Mouse (Mus musculus): ENCODE measurements around the gene Trim66.

The Trim66 gene

GRCm38 (mm10) chr7:109448060-109448459 is 59.9 kb downstream of the Trim66 start:
- no peak for DNase-seq (ENCODE audit: low read depth)

DNA sequence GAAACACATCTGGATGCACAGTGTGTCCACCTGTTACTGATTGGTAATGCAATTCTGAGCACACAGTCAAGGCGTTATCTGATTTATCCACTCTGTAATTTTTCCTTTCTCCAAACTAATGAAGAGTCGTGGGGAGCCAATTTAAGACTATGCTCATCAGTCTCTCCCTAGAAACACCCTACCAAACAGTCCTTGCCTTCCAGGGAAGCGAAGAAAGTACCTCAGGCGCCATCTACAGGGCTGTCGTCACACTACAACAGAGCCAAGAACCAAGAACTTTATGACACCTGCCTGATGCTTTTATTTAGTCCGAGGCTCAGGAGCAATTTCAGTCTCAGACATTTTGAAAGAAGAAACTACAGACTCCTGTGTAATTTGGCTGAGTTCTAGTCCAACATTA is 62.9 kb downstream of the Trim66 start:
- DNase-seq (ENCODE audit: low read depth) = peak; percentile 49

DNA sequence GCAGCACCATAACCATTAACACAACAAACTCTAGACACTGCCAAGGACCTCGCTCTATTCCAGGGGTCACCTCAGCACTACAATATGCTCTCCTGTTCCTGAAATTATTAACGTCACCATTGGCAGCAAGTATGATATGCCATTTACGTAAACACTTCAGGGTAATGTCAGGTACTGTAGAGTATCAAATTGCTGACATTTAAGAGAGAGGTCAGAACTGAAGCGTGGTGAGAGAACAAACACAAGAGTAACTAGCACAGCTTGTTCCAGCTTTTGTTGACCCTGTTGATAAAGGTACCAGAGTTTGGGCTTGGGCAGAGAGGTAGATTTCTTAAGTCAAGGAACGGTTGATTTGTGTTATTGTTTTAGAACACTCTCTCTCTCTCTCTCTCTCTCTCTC is 65.2 kb downstream of the Trim66 start:
- no peak for DNase-seq (ENCODE audit: low read depth)

GRCm38 (mm10) chr7:109440697-109441269 is 67.2 kb downstream of the Trim66 start:
- peak; percentile 24 for DNase-seq (ENCODE audit: low read depth)

DNA sequence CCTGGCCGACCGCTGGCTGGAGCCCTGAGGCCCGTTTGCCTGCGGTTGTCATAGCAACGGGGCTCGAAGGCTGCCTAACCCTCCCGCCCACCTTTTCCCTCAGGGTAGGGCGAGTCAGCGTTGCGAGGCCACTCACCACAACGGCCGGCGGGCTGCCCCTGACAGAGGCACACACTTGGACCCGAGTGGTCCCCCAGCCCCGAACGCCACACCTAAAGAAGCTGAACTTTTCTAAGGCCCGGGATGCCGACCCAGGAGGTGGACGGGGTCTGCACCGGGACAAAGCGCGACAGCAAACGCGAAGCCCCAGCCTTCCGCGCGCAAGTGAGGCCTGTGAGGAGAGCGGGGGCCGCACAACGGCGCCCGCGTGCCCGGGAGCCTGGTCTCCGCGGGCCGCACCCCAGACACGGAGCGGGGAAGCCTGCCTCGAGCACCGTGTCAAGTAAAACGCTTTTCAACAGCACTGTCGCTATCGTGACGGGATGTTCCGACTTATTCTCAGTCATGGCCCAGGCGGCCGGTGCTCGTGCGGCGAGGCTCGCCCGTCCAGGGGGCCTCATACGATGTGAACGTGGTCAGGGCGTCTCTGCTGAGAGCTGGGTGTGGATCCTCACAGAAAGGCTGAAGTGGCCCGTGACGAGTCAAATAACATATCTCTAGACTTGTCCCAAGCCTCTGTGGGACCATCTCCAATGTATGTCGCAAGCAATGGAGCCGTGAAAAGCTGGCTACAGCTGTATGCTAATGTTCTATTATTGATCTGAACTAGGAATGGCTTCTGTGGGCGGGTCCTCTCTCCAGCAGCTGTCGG is 68.9 kb downstream of the Trim66 start, which contains the start of gene Stk33:
Gene Stk33, minus strand, starts transcription at position 301 of the 811 bp plus-strand sequence.
- no peak for DNase-seq (ENCODE audit: low read depth)

DNA sequence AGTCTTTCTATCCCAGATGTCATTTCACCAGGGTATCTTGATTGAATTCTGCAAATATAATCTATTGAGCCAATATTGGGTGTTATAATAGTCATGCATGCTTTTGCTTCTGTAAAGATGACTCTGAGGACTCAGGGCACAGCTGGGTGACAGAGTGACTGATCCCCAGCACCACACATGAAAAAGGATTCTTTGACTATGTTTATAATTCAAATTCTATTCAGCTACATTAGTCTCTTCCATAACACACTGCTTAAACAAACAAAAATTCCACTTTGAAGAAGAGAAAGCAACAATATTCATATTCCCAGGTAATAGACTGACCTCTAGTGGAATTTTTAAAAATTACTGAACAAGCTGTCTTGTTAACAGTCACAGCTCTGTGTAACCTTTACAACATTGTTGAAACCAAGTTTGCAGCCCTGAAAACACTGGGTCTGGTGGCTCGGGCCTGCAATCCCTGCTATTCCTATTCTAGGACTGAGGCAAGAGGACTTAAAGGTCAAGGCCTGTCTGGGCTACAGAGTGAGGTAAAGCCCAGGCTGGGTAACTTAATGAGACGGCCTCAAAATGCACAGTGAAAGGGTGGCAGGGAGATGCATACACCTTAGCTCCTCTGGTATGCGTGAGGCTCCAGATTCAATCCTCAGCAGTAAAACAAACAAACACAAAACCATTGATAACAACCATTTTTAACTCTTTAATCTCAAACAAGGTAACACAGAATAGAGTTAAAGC is 83.3 kb downstream of the Trim66 start:
- peak; percentile 46 for DNase-seq (ENCODE audit: low read depth)

GRCm38 (mm10) chr7:109422803-109423202 is 85.1 kb downstream of the Trim66 start:
- DNase-seq (ENCODE audit: low read depth) = no peak

- DNase-seq (ENCODE audit: low read depth) = no peak
Measured at GRCm38 (mm10) chr7:109405491-109405890, 102.4 kb downstream of the Trim66 start.

DNA sequence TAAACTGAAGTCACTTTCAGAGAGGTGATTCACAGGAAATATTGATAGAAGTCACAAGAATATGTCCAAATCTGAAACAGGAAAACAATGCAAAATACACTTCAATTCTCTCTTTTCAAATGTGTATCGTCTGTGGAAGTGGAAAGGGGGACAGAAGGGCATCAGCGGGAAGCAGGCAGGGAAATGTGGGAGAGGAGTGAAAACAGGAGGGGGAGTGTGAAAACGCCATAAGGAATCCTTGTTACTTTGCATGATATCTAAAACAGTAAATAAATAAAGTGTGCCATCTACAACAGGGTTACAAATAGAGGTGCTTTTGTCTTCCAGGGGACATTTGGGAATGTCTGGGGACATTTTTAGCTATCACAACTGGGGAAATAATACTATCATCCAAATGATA is 108.6 kb downstream of the Trim66 start:
- no peak for DNase-seq (ENCODE audit: low read depth)
